Comparison of ENCODE assay signal across 8 mouse cellular contexts in the genomic region with DNA sequence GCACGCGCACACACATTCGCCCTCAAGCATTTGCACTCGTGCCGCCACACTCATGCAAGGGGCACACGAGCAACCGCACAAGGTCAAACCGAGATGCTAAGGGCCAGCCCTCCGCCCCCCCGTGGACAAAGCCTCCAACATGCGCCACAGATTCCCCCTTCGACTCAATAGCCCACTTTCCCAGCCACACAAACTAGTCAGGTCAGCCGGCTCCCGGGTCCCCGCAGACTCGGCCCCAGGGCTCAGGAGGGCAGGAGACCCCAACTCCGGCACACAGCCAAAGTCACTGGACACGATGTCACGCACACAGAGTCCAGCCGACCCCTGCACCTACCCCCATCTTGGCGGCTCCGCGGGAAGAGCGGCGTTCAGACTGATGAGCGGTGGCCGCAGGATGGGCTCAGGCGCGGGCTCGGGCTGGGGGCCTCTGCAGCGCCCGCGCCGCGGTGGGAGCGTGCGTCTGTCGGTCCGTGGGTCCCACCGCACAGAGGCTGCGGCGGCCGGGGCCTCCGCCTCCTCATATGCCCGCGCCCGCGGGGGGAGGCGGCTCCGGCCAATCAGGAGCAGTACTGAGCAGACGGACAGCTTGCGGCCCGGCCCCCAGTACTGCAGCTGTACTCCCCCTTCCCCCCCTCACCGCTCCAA. TPM values are rescaled to one million over a fixed set of nuclear protein-coding genes. Genes with fewer than 3 reads are reported as not detected.
DNase-seq lines count a peak whose midpoint lies in the region; ATAC-seq and TF ChIP-seq lines count a peak whose summit lies in the region.

TSS of gene Atp1a3 (minus strand) at position 538 of the 645 bp plus-strand sequence.

- WGBS in kidney, embryonic 14.5 days: under 1% methylated on average over 49 of the region's 54 CpGs
- 2% methylated on average over 54 of the region's 54 CpGs for WGBS in bone marrow, adult 2 months
- 4% methylated on average over 14 of the region's 54 CpGs for WGBS in embryonic facial prominence, embryonic 14.5 days
- WGBS in intestine, embryonic 15.5 days: 3% methylated on average over 53 of the region's 54 CpGs
- WGBS in liver, embryonic 12.5 days (ENCODE audit: insufficient replicate concordance): 2% methylated on average over 53 of the region's 54 CpGs

- TF ChIP-seq POLR2A in bone marrow, adult 2 months (IDR thresholded peaks at IDR 0.05; ENCODE audit: borderline replicate concordance, control insufficient read depth, low read depth, low read length): no peak

- H3K4me2 ChIP-seq in kidney, embryonic 14.5 days (replicated peaks; ENCODE audit: low read depth, low read length): peak within 1 kb of the TSS; percentile 41
- peak within 1 kb of the TSS; percentile 69 for H3K4me2 ChIP-seq in embryonic facial prominence, embryonic 14.5 days (ENCODE audit: low read depth, low read length)
- H3K4me2 ChIP-seq in intestine, embryonic 15.5 days (replicated peaks): peak within 1 kb of the TSS; percentile 67
- H3K4me2 ChIP-seq in liver, embryonic 12.5 days: peak within 1 kb of the TSS; percentile 56

- ATAC-seq in kidney, embryonic 14.5 days (ENCODE audit: low FRiP score, low TSS enrichment): peak; percentile 65; the same call in 1 of the 2 replicates
- ATAC-seq in embryonic facial prominence, embryonic 14.5 days (ENCODE audit: low read depth): peak; percentile 80
- ATAC-seq in intestine, embryonic 15.5 days: peak; percentile 65
- ATAC-seq in liver, embryonic 12.5 days: peak; percentile 33; the same call in 1 of the 2 replicates

- H3K27me3 ChIP-seq in kidney, embryonic 14.5 days (ENCODE audit: control insufficient read depth, insufficient read depth, low read length): peaks cover 61% of the 10 kb centered on the region
- H3K27me3 ChIP-seq in embryonic facial prominence, embryonic 14.5 days (replicated peaks; ENCODE audit: control insufficient read depth, insufficient read depth, low read length): peaks cover 65% of the 10 kb centered on the region
- peaks cover 63% of the 10 kb centered on the region for H3K27me3 ChIP-seq in intestine, embryonic 15.5 days (replicated peaks)
- H3K27me3 ChIP-seq in liver, embryonic 12.5 days (replicated peaks): peaks cover 82% of the 10 kb centered on the region

- 0 out of 2 replicates have a peak, but pooled peaks cover 5% of the 10 kb centered on the region for H3K4me1 ChIP-seq in kidney, embryonic 14.5 days (ENCODE audit: control insufficient read depth, insufficient read depth, low read length)
- peaks cover 4% of the 10 kb centered on the region; the same call in 1 of the 2 replicates for H3K4me1 ChIP-seq in bone marrow, adult 2 months (ENCODE audit: control insufficient read depth, insufficient read depth, low read length)
- peaks cover 4% of the 10 kb centered on the region; the same call in 1 of the 2 replicates for H3K4me1 ChIP-seq in embryonic facial prominence, embryonic 14.5 days (ENCODE audit: control insufficient read depth, insufficient read depth, low read length)
- H3K4me1 ChIP-seq in intestine, embryonic 15.5 days (replicated peaks): peaks cover 14% of the 10 kb centered on the region
- peaks cover 12% of the 10 kb centered on the region for H3K4me1 ChIP-seq in liver, embryonic 12.5 days

- TF ChIP-seq CTCF in bone marrow, adult 2 months (IDR thresholded peaks at IDR 0.05; ENCODE audit: control insufficient read depth, insufficient read depth, low read length): no peak

- H3K36me3 ChIP-seq in kidney, embryonic 14.5 days (ENCODE audit: control insufficient read depth, insufficient read depth, low read length): no peaks in the 10 kb centered on the region
- H3K36me3 ChIP-seq in embryonic facial prominence, embryonic 14.5 days (ENCODE audit: control insufficient read depth, insufficient read depth, low read length): no peaks in the 10 kb centered on the region
- H3K36me3 ChIP-seq in intestine, embryonic 15.5 days: no peaks in the 10 kb centered on the region
- H3K36me3 ChIP-seq in liver, embryonic 12.5 days: no peaks in the 10 kb centered on the region

- H3K27ac ChIP-seq in kidney, embryonic 14.5 days (ENCODE audit: low read depth, low read length): no peak within 1 kb of the TSS
- H3K27ac ChIP-seq in bone marrow, adult 2 months (ENCODE audit: control insufficient read depth, insufficient read depth, low read depth, low read length, poor library complexity): peak within 1 kb of the TSS; percentile 86
- no peak within 1 kb of the TSS for H3K27ac ChIP-seq in embryonic facial prominence, embryonic 14.5 days (replicated peaks; ENCODE audit: low read depth, low read length)
- no peak within 1 kb of the TSS for H3K27ac ChIP-seq in intestine, embryonic 15.5 days
- H3K27ac ChIP-seq in liver, embryonic 12.5 days: no peak within 1 kb of the TSS

- H3K9ac ChIP-seq in kidney, embryonic 14.5 days (ENCODE audit: low read depth, low read length): no peak within 1 kb of the TSS; the same call in 1 of the 2 replicates
- H3K9ac ChIP-seq in embryonic facial prominence, embryonic 14.5 days (ENCODE audit: low read depth, low read length): peak within 1 kb of the TSS; percentile 51
- H3K9ac ChIP-seq in intestine, embryonic 15.5 days: no peak within 1 kb of the TSS
- no peak within 1 kb of the TSS for H3K9ac ChIP-seq in liver, embryonic 12.5 days

- no peak for DNase-seq in kidney, adult 11 months
- DNase-seq in embryonic facial prominence, embryonic 14.5 days (ENCODE audit: low spot score): peak; percentile 55
- DNase-seq in retina, adult 2 months (ENCODE audit: low read depth, low spot score): peak; percentile 72
- no peak for DNase-seq in urinary bladder, adult 18-20 months (ENCODE audit: low spot score in 2 of 2)

- no peaks in the 10 kb centered on the region for H3K9me3 ChIP-seq in kidney, embryonic 14.5 days (ENCODE audit: control insufficient read depth, low read length)
- no peaks in the 10 kb centered on the region for H3K9me3 ChIP-seq in embryonic facial prominence, embryonic 14.5 days (ENCODE audit: control insufficient read depth, low read length)
- H3K9me3 ChIP-seq in intestine, embryonic 15.5 days: no peaks in the 10 kb centered on the region
- H3K9me3 ChIP-seq in liver, embryonic 12.5 days (replicated peaks): no peaks in the 10 kb centered on the region

- peak within 1 kb of the TSS; percentile 30 for H3K4me3 ChIP-seq in kidney, embryonic 14.5 days (ENCODE audit: low read length)
- H3K4me3 ChIP-seq in bone marrow, adult 2 months (replicated peaks; ENCODE audit: control insufficient read depth, low read depth, low read length): peak within 1 kb of the TSS; percentile 78
- peak within 1 kb of the TSS; percentile 43 for H3K4me3 ChIP-seq in embryonic facial prominence, embryonic 14.5 days (ENCODE audit: low read depth, low read length)
- H3K4me3 ChIP-seq in intestine, embryonic 15.5 days (replicated peaks): peak within 1 kb of the TSS; percentile 35
- peak within 1 kb of the TSS; percentile 38 for H3K4me3 ChIP-seq in liver, embryonic 12.5 days

RNA-seq across cellular contexts. Expression of gene Atp1a3, which starts in this region (rescaled TPM):
- polyA plus RNA-seq in kidney, embryonic 14.5 days (2014; fragmentation: Nextera tagmentation; extraction: Ambion mirVana): 0.27 and 0.68 TPM in 2 replicates
- polyA plus RNA-seq in bone marrow, adult 2 months (2011; ENCODE audit: insufficient read depth, insufficient read length, low replicate concordance, missing spikeins): 6.1 and 13.9 TPM in 2 replicates
- 7.2 and 9.0 TPM in 2 replicates for polyA plus RNA-seq in embryonic facial prominence, embryonic 14.5 days (2014; fragmentation: Nextera tagmentation; extraction: Ambion mirVana)
- polyA plus RNA-seq in intestine, embryonic 15.5 days (2015; fragmentation: Nextera tagmentation; extraction: Ambion mirVana): 3.8 TPM in 2 replicates
- 0.45 and 0.50 TPM in 2 replicates for polyA plus RNA-seq in liver, embryonic 12.5 days (2016; fragmentation: Nextera tagmentation; extraction: Ambion mirVana)

Comparison
In these comparisons a context has a peak if more than half of its experiments do, and no peak if none do; other contexts are left out.
1. Peak in ATAC-seq, H3K4me3 ChIP-seq and H3K4me2 ChIP-seq in kidney, embryonic 14.5 days; RNA of the gene not detected or under 1 TPM.
2. Peak in ATAC-seq, H3K4me3 ChIP-seq and H3K4me2 ChIP-seq in liver, embryonic 12.5 days; RNA of the gene not detected or under 1 TPM.
3. DNase-seq: peak in embryonic facial prominence, embryonic 14.5 days (single experiment) and retina, adult 2 months (single experiment); none in kidney, adult 11 months (single experiment) and urinary bladder, adult 18-20 months (0 of 2).
4. Peak in every context shown above with its lines, with median percentiles within 50 percentile points of each other: ATAC-seq, H3K4me2 ChIP-seq and H3K4me3 ChIP-seq.